Mouse (Mus musculus) layer of hippocampus, adult 2 months (tissue): Measurements from ENCODE around the gene Nr1i3. TPM values are rescaled to one million over a fixed set of nuclear protein-coding genes. Genes with fewer than 3 reads are reported as not detected.

Experiments
- DNase-seq, 2 experiments: peaks; one replicate each; pipeline ENCODE4 v3.0.0; 2022; ENCODE audit warnings: low spot score in 2 of 2
- H3K27ac ChIP-seq: fragments of 200-600 bp; 2 replicates; pipeline ENCODE4 v1.8.1; 2022
- H3K4me3 ChIP-seq: fragments of 200-600 bp; 2 replicates; pipeline ENCODE4 v1.8.1; 2022; ENCODE audit warnings: mild to moderate bottlenecking
- CTCF ChIP-seq: fragments of 200-600 bp; conservative IDR thresholded peaks from 2 replicates; pipeline ENCODE4 v1.8.1; 2022; ENCODE audit warnings: antibody characterized with exemption, mild to moderate bottlenecking, moderate library complexity
- total RNA-seq, 2 experiments: library from RNA; stranded (reverse); gene quantifications; 2 replicates each; pipeline ENCODE4 v1.2.3; 2021

Gene Nr1i3
- total RNA-seq, 2 experiments from 2014 or later = 0.15 TPM; not detected in 1

GRCm38 (mm10) chr1:171256095-171256818 lies 42.5 kb downstream of the Nr1i3 start:
- no peak overlapping the region for H3K27ac ChIP-seq
- H3K4me3 ChIP-seq = no peak overlapping the region
- TF ChIP-seq CTCF = peak; percentile 26
- DNase-seq = no peak

- TF ChIP-seq CTCF = peak; percentile 95
- no peak overlapping the region for H3K4me3 ChIP-seq
- peak; percentile 59 to 74 for DNase-seq
- no peak overlapping the region for H3K27ac ChIP-seq
Measured at GRCm38 (mm10) chr1:171256937-171257548, 43.3 kb downstream of the Nr1i3 start.

GRCm38 (mm10) chr1:171257781-171258180 lies 44.0 kb downstream of the Nr1i3 start:
- H3K27ac ChIP-seq = no peak overlapping the region
- no peak for DNase-seq
- H3K4me3 ChIP-seq = no peak overlapping the region
- no peak for TF ChIP-seq CTCF

GRCm38 (mm10) chr1:171258921-171259320 lies 45.2 kb downstream of the Nr1i3 start:
- no peak for DNase-seq
- H3K4me3 ChIP-seq = no peak overlapping the region
- TF ChIP-seq CTCF = no peak
- H3K27ac ChIP-seq = no peak overlapping the region

GRCm38 (mm10) chr1:171260316-171260715 lies 46.5 kb downstream of the Nr1i3 start:
- H3K4me3 ChIP-seq = no peak overlapping the region
- TF ChIP-seq CTCF = no peak
- H3K27ac ChIP-seq = no peak overlapping the region; the same call in 1 of the 2 replicates
- DNase-seq = no peak

GRCm38 (mm10) chr1:171262594-171263130 lies 48.9 kb downstream of the Nr1i3 start:
- peak; percentile 84 to 92 for DNase-seq
- peak overlapping the region; percentile 93 for H3K27ac ChIP-seq
- TF ChIP-seq CTCF = no peak
- H3K4me3 ChIP-seq = peak overlapping the region; percentile 34; the same call in 1 of the 2 replicates

- no peak for TF ChIP-seq CTCF
- Histone ChIP-seq H3K4me3 (no peak overlapping the region), H3K27ac (peak overlapping the region; percentile 93)
- DNase-seq = peak; percentile 66 to 79
Measured at GRCm38 (mm10) chr1:171263185-171263611, 49.4 kb downstream of the Nr1i3 start.

- peak; percentile 47 for TF ChIP-seq CTCF
- no peak for DNase-seq
- peak overlapping the region; percentile 93 for H3K27ac ChIP-seq
- H3K4me3 ChIP-seq = no peak overlapping the region
Measured at GRCm38 (mm10) chr1:171263666-171264461, 50.1 kb downstream of the Nr1i3 start.

- no peak for DNase-seq
- no peak for TF ChIP-seq CTCF
- Histone ChIP-seq H3K27ac (no peak overlapping the region), H3K4me3 (no peak overlapping the region)
Measured at GRCm38 (mm10) chr1:171265971-171266744, 52.4 kb downstream of the Nr1i3 start.

GRCm38 (mm10) chr1:171268341-171268740 lies 54.6 kb downstream of the Nr1i3 start:
- DNase-seq = no peak
- Histone ChIP-seq H3K27ac (no peak overlapping the region; the same call in 1 of the 2 replicates), H3K4me3 (no peak overlapping the region)
- no peak for TF ChIP-seq CTCF

- peak; percentile 94 to 97 for DNase-seq
- no peak for TF ChIP-seq CTCF
- Histone ChIP-seq H3K27ac (peak within 1 kb of the TSS; percentile 88), H3K4me3 (peak within 1 kb of the TSS; percentile 81)
Measured at GRCm38 (mm10) chr1:171269848-171270572, 56.2 kb downstream of the Nr1i3 start, which contains the start of gene B4galt3. Gene B4galt3, plus strand, starts transcription at chr1:171270328.

Other genes with a start within 250 kb of the Nr1i3 start
- 1 to 10 TPM; 2.7 to 4.4 TPM for gene Fcgr2b, start 237.4 kb upstream of the Nr1i3 start, total RNA-seq
- not detected for gene Fcgr4, start 195.1 kb upstream of the Nr1i3 start, total RNA-seq
- 10 to 100 TPM; 12.0 to 12.3 TPM for gene Fcgr3, start 149.0 kb upstream of the Nr1i3 start, total RNA-seq
- gene Cfap126, start 100.1 kb upstream of the Nr1i3 start, total RNA-seq = 1 to 10 TPM in 1 of 2 experiments, under 1 TPM in 1; 0.76 to 2.4 TPM
- 100 to 1,000 TPM; 185 to 201 TPM for gene Sdhc, start 63.4 kb upstream of the Nr1i3 start, total RNA-seq
- gene Mpz, start 63.3 kb upstream of the Nr1i3 start, total RNA-seq = not detected
- gene Pcp4l1, start 17.7 kb upstream of the Nr1i3 start, total RNA-seq = 10 to 100 TPM; 40.4 to 40.9 TPM
- 10 to 100 TPM; 70.8 to 76.7 TPM for gene Tomm40l, start 8.5 kb downstream of the Nr1i3 start, total RNA-seq
- 1 to 10 TPM; 1.2 to 1.9 TPM for gene Apoa2, start 11.1 kb downstream of the Nr1i3 start, total RNA-seq
- gene Fcer1g, start 20.4 kb downstream of the Nr1i3 start, total RNA-seq = 10 to 100 TPM; 14.9 to 17.2 TPM
- gene Adamts4, start 36.5 kb downstream of the Nr1i3 start, total RNA-seq = 10 to 100 TPM in 1 of 2 experiments, 1 to 10 TPM in 1; 9.6 to 10.9 TPM
- gene Ndufs2, start 37.4 kb downstream of the Nr1i3 start, total RNA-seq = 100 to 1,000 TPM; 254 to 273 TPM
- gene B4galt3, start 56.4 kb downstream of the Nr1i3 start, total RNA-seq = 10 to 100 TPM; 73.1 to 79.3 TPM
- 10 to 100 TPM; 31.2 to 42.1 TPM for gene Ppox, start 67.2 kb downstream of the Nr1i3 start, total RNA-seq
- 10 to 100 TPM; 61.9 to 76.6 TPM for gene Usp21, start 74.0 kb downstream of the Nr1i3 start, total RNA-seq
- 100 to 1,000 TPM; 105 to 113 TPM for gene Ufc1, start 81.1 kb downstream of the Nr1i3 start, total RNA-seq
- 10 to 100 TPM; 36.1 to 37.4 TPM for gene Dedd, start 115.2 kb downstream of the Nr1i3 start, total RNA-seq
- gene Nit1, start 131.7 kb downstream of the Nr1i3 start, total RNA-seq = 10 to 100 TPM; 42.8 to 45.9 TPM
- gene Pfdn2, start 131.7 kb downstream of the Nr1i3 start, total RNA-seq = 100 to 1,000 TPM; 154 to 163 TPM
- 1 to 10 TPM; 7.7 to 8.7 TPM for gene Klhdc9, start 146.8 kb downstream of the Nr1i3 start, total RNA-seq
- gene Nectin4, start 156.1 kb downstream of the Nr1i3 start, total RNA-seq = 1 to 10 TPM; 5.1 to 6.1 TPM
- 1 to 10 TPM; 1.9 to 2.2 TPM for gene Arhgap30, start 175.0 kb downstream of the Nr1i3 start, total RNA-seq
- 100 to 1,000 TPM; 126 to 128 TPM for gene Usf1, start 197.3 kb downstream of the Nr1i3 start, total RNA-seq
- gene Tstd1, start 204.9 kb downstream of the Nr1i3 start, total RNA-seq = 1 to 10 TPM; 4.1 to 5.6 TPM
- gene F11r, start 223.6 kb downstream of the Nr1i3 start, total RNA-seq = 1 to 10 TPM; 5.7 to 6.9 TPM